Mouse (Mus musculus) v-Abl transformed pro-B cells (cell line): ENCODE measurements around the gene Elmsan1.
"Not testable (repeated sequence)": the region's sequence is repeated elsewhere in the genome, so short reads cannot be mapped to it uniquely, and the experiment has no call there.

Source experiments
- in situ Hi-C, 2 experiments: fragments of 400-800 bp; cut with MboI; formaldehyde crosslinking; loops; one replicate each; pipeline ENCODE4 v1.15.1; 2025; ENCODE audit not compliant: unreplicated experiment in 2 of 2

Gene Elmsan1

DNA sequence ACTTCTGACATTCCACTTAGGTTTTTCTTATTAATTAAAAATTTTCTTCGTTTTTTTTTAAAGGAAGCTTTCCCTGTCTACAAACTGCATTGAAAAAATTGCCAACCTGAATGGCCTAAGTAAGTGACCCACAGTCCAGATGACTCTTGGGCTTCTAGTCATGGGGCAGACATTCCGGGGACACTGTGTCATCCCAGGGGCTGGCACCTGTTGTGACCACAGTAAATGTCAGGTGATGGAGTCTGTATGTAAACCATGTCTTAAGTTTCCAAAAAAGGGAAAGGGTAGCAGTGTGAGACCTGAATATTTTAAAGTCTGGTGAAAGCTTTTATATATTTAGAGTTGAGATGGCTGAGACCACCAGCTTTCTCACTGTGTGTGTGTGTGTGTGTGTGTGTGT, 91.8 kb downstream of the Elmsan1 start:
- in situ Hi-C loops: loop anchor here in 1 of 2 experiments (25.0 kb wide), 1 partner anchor 165 kb away; the partner anchor contains the start of gene Riox1

GRCm38 (mm10) chr12:84125892-84126291, 92.8 kb downstream of the Elmsan1 start:
- in situ Hi-C loops: loop anchor here in 1 of 2 experiments (25.0 kb wide), 1 partner anchor 164 kb away; the partner anchor contains the start of gene Riox1

DNA sequence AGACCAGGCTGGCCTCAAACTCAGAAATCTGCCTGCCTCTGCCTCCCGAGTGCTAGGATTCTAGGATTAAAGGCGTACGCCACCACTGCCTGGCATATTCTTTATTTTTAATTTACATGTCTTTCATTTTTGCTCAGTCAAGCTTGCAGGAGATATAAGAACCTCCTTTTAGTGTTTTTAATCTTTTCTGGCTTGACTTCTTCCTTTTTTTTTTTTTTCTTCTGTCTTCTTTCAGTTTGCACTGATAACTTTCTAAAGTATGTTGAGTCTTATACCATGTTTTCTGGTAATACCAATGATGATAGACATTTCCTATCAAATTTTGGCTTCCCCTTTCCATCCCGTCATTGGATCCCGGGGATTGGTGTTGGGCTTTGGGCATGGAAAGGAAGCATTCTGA, 99.1 kb downstream of the Elmsan1 start:
- in situ Hi-C loops: no loop called here

GRCm38 (mm10) chr12:84114153-84114994, 104.3 kb downstream of the Elmsan1 start, which contains the start of gene Dnal1:
TSS of gene Dnal1 (plus strand) at chr12:84114366.
- in situ Hi-C loops: no loop called here

- in situ Hi-C loops: no loop called here
Observed at GRCm38 (mm10) chr12:84113676-84114075, 105.0 kb downstream of the Elmsan1 start.

DNA sequence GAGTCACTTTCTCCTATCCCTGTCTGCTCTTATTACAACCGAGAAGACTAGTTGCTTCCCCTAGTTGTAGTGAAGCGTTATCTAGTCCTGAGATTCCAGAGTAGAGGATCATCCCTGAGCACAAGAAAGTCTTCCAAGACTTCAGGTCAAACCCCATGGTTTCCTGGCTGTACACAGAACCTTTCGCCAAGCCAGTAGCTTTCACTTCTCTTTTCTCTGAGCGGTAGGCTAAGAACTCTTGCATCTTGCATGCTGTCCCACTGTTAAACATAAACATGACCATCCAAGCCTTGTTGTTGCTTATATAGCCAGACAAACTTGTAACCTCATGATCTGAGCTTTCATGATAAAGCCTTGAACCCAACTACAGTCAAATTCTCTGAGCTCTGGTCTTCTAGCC, 107.9 kb downstream of the Elmsan1 start:
- in situ Hi-C loops: no loop called here

- in situ Hi-C loops: no loop called here
Observed at GRCm38 (mm10) chr12:84109924-84110323, 108.8 kb downstream of the Elmsan1 start.

DNA sequence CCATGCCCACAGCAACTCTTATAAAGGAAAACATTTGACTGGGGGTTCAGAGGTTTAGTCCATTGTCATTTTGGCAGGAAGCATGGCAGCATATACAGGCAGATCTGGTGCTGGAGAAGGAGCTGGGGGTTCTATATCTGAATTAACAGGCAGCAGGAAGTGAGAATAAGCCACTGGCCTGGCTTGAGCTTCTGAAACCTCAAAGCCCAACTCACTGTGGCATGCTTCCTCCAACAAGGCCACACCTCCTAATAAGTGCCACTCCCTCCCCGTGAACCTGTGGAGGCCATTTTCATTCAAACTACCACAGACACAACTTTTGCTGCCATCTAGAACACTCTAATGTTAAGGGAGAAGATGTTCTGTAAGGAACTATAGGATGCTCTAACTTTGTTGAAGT, 111.0 kb downstream of the Elmsan1 start:
- in situ Hi-C loops: no loop called here

DNA sequence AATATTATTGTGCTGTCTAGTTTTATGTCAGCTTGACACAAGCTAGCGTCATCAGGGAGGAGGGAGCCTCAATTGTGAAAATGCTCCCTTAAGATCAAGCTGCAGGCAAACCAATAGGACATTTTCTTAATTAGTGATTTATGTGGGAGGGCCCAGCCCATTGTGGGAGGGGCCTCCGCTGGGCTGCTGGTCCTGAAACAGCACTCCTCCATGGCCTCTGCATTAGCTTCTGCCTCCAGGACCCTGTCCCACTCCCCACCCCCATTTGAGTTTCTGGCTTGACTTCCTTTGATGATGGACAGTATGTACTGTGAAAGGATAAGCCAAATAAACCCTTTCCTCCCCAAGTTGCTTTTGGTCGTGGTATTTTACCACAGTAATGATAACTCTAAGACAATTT, 111.7 kb downstream of the Elmsan1 start:
- in situ Hi-C loops: no loop called here

DNA sequence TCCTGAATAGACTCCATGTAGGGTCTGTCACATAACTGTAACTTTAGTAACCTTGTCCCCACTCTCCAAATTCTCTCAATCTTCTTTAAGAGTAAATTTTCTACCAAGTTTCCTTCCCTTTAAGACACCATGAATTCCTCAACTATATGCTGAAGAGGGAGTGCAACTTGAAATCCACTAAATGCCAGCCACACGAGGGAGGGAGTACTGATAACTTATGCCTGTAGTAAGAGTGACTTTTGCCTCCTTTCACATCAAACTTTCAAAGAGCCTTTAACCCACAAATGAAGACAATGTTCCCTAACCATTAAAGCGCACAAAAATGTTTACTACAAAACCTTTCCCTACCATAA, 117.2 kb downstream of the Elmsan1 start:
- in situ Hi-C loops: no loop called here

- in situ Hi-C loops: not testable (repeated sequence)
Observed at GRCm38 (mm10) chr12:84100604-84101492, 117.8 kb downstream of the Elmsan1 start, which contains the start of gene Acot6. TSS of gene Acot6 (plus strand) at chr12:84100654.

GRCm38 (mm10) chr12:84100071-84100470, 118.6 kb downstream of the Elmsan1 start:
- in situ Hi-C loops: no loop called here

DNA sequence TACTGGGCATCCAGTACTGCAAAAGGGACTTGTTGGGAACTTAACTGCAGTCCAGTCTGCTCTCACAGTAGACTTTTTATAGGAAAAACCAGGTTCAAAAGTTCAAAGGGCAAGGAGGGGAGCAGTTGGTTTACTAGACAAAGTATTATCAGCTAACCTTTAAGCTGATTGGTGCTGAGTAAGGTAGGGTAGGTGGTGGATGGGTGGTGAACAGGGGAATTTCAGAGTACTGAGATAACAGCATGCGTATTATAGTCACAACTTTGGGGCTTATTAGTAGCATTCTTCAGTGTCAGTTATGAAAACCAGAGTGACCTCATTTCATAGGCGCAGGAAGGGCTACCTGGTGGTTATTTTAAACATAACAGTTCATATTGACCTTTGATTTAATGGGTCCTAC, 119.1 kb downstream of the Elmsan1 start:
- in situ Hi-C loops: no loop called here
